Mouse (Mus musculus) testis, adult 2 months (tissue): ENCODE measurements around the gene Pex26. TPM values are rescaled to one million over a fixed set of nuclear protein-coding genes. Genes with fewer than 3 reads are reported as not detected.
A peak's percentile ranks its signal among the peaks of the same experiment; 100 is the strongest.

ENCODE experiments used
- H3K27ac ChIP-seq: fragments of 200-500 bp; 2 replicates; pipeline ENCODE4 v1.5.1; 2012; ENCODE audit warnings: low read depth, low read length; ENCODE audit not compliant: control insufficient read depth, insufficient read depth
- H3K27me3 ChIP-seq: fragments of 200-500 bp; 2 replicates; pipeline ENCODE4 v1.6.1; 2012; ENCODE audit warnings: mild to moderate bottlenecking, low read length, moderate library complexity; ENCODE audit not compliant: control insufficient read depth, insufficient read depth
- H3K36me3 ChIP-seq: fragments of 200-500 bp; 2 replicates; pipeline ENCODE4 v1.6.1; 2012; ENCODE audit warnings: mild to moderate bottlenecking, low read length; ENCODE audit not compliant: control insufficient read depth, insufficient read depth
- H3K4me1 ChIP-seq: fragments of 200-500 bp; 2 replicates; pipeline ENCODE4 v1.6.1; 2012; ENCODE audit warnings: low read length; ENCODE audit not compliant: control insufficient read depth, insufficient read depth
- H3K4me3 ChIP-seq: fragments of 200-500 bp; 2 replicates; pipeline ENCODE4 v1.5.1; 2012; ENCODE audit warnings: low read depth, mild to moderate bottlenecking, low read length, moderate library complexity, mixed read lengths; ENCODE audit not compliant: control insufficient read depth
- CTCF ChIP-seq: fragments of 200-500 bp; IDR thresholded peaks from 2 replicates; pipeline ENCODE4 v1.5.1; 2012; ENCODE audit warnings: low read depth, mild to moderate bottlenecking, inconsistent platforms, low read length, moderate library complexity; ENCODE audit not compliant: control insufficient read depth, insufficient read depth, insufficient replicate concordance
- POLR2A ChIP-seq: fragments of 200-500 bp; IDR thresholded peaks from 2 replicates; pipeline ENCODE4 v1.6.1; 2012; ENCODE audit warnings: low read depth, mild to moderate bottlenecking, inconsistent platforms, low read length, moderate library complexity; ENCODE audit not compliant: control insufficient read depth
- polyA plus RNA-seq: library from polyadenylated mRNA; depleted of rRNA; stranded (reverse); fragments of >200 nt; gene quantifications from 2 replicates; pipeline ENCODE4 v1.2.3, GENCODE M21; 2012

The Pex26 gene
- polyA plus RNA-seq, 1 experiment = 8.7 TPM

- H3K4me1 ChIP-seq = no peaks in the 10 kb centered on the region; the same call in 1 of the 2 replicates
- H3K4me3 ChIP-seq = no peak overlapping the region
- H3K27me3 ChIP-seq = no peaks in the 10 kb centered on the region
- TF ChIP-seq CTCF (no peak), POLR2A (no peak)
- H3K36me3 ChIP-seq = no peaks in the 10 kb centered on the region
- H3K27ac ChIP-seq = no peak overlapping the region
Measured at GRCm38 (mm10) chr6:121177118-121177708, 6.3 kb upstream of the Pex26 start.

- H3K27ac ChIP-seq = no peak overlapping the region
- peak; percentile 22; the same call in 1 of the 2 replicates for TF ChIP-seq CTCF
- no peak for TF ChIP-seq POLR2A
- H3K36me3 ChIP-seq = no peaks in the 10 kb centered on the region
- H3K4me3 ChIP-seq = no peak overlapping the region
- no peaks in the 10 kb centered on the region; the same call in 1 of the 2 replicates for H3K4me1 ChIP-seq
- no peaks in the 10 kb centered on the region for H3K27me3 ChIP-seq
Measured at GRCm38 (mm10) chr6:121178700-121179358, 4.6 kb upstream of the Pex26 start.

GRCm38 (mm10) chr6:121179846-121180245 lies 3.6 kb upstream of the Pex26 start:
- no peaks in the 10 kb centered on the region for H3K27me3 ChIP-seq
- H3K4me1 ChIP-seq = peaks cover 4% of the 10 kb centered on the region
- no peak for TF ChIP-seq POLR2A
- TF ChIP-seq CTCF = no peak
- H3K36me3 ChIP-seq = no peaks in the 10 kb centered on the region
- no peak overlapping the region for H3K4me3 ChIP-seq
- no peak overlapping the region for H3K27ac ChIP-seq

GRCm38 (mm10) chr6:121184198-121185140 lies 1.0 kb downstream of the Pex26 start:
- peaks cover 4% of the 10 kb centered on the region for H3K4me1 ChIP-seq
- H3K36me3 ChIP-seq = no peaks in the 10 kb centered on the region; the same call in 1 of the 2 replicates
- H3K27ac ChIP-seq = peak overlapping the region; percentile 27
- H3K27me3 ChIP-seq = no peaks in the 10 kb centered on the region
- peak overlapping the region; percentile 92 for H3K4me3 ChIP-seq
- no peak for TF ChIP-seq POLR2A
- TF ChIP-seq CTCF = peak; percentile 9; the same call in 1 of the 2 replicates

GRCm38 (mm10) chr6:121185232-121185631 lies 1.8 kb downstream of the Pex26 start:
- no peak for TF ChIP-seq CTCF
- TF ChIP-seq POLR2A = no peak
- H3K4me3 ChIP-seq = no peak overlapping the region

DNA sequence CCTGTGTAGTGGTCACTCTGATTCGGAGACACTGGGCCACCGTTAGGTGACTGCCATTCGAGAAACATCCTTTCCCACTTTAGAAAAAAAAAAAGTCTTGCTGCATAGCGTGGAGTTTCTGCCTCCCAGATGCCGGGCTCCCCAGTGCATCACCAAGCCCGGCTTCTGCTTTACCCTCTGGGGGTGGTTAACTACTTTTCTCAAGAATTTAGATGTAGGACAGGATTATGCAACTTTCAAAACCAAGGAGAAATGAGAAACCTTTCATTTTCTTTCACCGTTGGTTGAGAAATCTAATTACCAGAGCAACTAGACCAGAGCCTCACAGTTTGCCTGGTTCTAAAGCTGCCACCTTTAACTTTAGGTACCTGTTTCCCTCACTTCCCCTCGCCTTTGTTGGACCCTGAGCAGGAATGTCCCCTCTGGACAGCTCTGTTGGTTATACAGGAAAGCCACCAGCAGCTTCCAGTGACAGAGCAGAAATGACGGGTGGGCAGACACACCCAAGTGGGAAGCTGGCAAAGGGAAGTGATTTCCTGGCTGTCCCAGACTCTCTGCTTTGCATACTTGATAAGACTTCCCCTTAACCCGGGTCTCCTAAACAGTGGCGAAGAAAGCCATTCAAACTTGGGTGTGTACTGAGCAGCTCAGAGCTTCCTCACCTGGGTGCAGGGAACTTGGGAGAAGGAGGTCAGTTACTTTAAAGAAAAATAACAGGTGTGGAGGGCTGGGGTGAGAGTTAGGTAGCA lies 8.0 kb downstream of the Pex26 start:
- H3K36me3 ChIP-seq = no peaks in the 10 kb centered on the region; the same call in 1 of the 2 replicates

More at GRCm38 (mm10) chr6:121185232-121185631, 1.8 kb downstream of the Pex26 start:
- H3K27me3 ChIP-seq = no peaks in the 10 kb centered on the region
- H3K4me1 ChIP-seq = peaks cover 4% of the 10 kb centered on the region
- no peaks in the 10 kb centered on the region; the same call in 1 of the 2 replicates for H3K36me3 ChIP-seq
- no peak overlapping the region for H3K27ac ChIP-seq

More for the DNA sequence above, 8.0 kb downstream of the Pex26 start:
- H3K27ac ChIP-seq = no peak overlapping the region
- no peaks in the 10 kb centered on the region for H3K27me3 ChIP-seq
- H3K4me3 ChIP-seq = no peak overlapping the region
- no peak for TF ChIP-seq POLR2A
- TF ChIP-seq CTCF = no peak
- no peaks in the 10 kb centered on the region for H3K4me1 ChIP-seq
